Mouse (Mus musculus): ENCODE results near the gene Tex12. TPM values are rescaled to one million over a fixed set of nuclear protein-coding genes. Genes with fewer than 3 reads are reported as not detected.

Tex12 gene
- total RNA-seq, 2 experiments from 2014 or later, result not detected

- DNase-seq (ENCODE audit: low spot score in 2 of 2), result no peak
Observed at GRCm38 (mm10) chr9:50520748-50521147, 40.4 kb downstream of the Tex12 start.

GRCm38 (mm10) chr9:50518781-50519180 is 42.3 kb downstream of the Tex12 start:
- no peak for DNase-seq (ENCODE audit: low spot score in 2 of 2)

- DNase-seq (ENCODE audit: low spot score in 2 of 2), result no peak
Observed at GRCm38 (mm10) chr9:50515462-50515861, 45.7 kb downstream of the Tex12 start.

- no peak for DNase-seq (ENCODE audit: low spot score in 2 of 2)
Observed at GRCm38 (mm10) chr9:50507570-50507969, 53.6 kb downstream of the Tex12 start.

Other genes with a start within 250 kb of the Tex12 start
- 1,000 to 10,000 TPM in 1 of 2 experiments, 100 to 1,000 TPM in 1; 982 to 1,145 TPM for gene Rpl10-ps3, start 216.4 kb downstream of the Tex12 start, total RNA-seq (2021)
- under 1 TPM in 1 of 2 experiments, not detected in 1; 0.29 TPM for gene Plet1, start 66.8 kb downstream of the Tex12 start, total RNA-seq (2021)
- gene Pts, start 32.6 kb downstream of the Tex12 start, total RNA-seq (2021), result 10 to 100 TPM; 76.0 to 77.4 TPM
- gene Il18, start 6.5 kb downstream of the Tex12 start, total RNA-seq (2021), result 1 to 10 TPM; 3.9 to 6.5 TPM
- gene Bco2, start 6.1 kb downstream of the Tex12 start, total RNA-seq (2021), result 1 to 10 TPM; 4.6 to 4.7 TPM
- 100 to 1,000 TPM; 260 to 414 TPM for gene Sdhd, start 42.5 kb upstream of the Tex12 start, total RNA-seq (2021)
- gene Timm8b, start 42.6 kb upstream of the Tex12 start, total RNA-seq (2021), result 100 to 1,000 TPM; 210 to 223 TPM
- 1 to 10 TPM; 1.2 to 2.1 TPM for gene Pih1d2, start 56.0 kb upstream of the Tex12 start, total RNA-seq (2021)
- gene Nkapd1, start 56.1 kb upstream of the Tex12 start, total RNA-seq (2021), result 10 to 100 TPM; 24.5 to 25.6 TPM
- gene Dlat, start 98.5 kb upstream of the Tex12 start, total RNA-seq (2021), result 100 to 1,000 TPM; 164 to 320 TPM
- gene Dixdc1, start 178.2 kb upstream of the Tex12 start, total RNA-seq (2021), result 1 to 10 TPM; 5.4 to 7.7 TPM
- 1 to 10 TPM; 5.1 to 5.4 TPM for gene 2310030G06Rik, start 185.2 kb upstream of the Tex12 start, total RNA-seq (2021)
- gene Cryab, start 190.0 kb upstream of the Tex12 start, total RNA-seq (2021), result 10 to 100 TPM; 26.1 to 89.2 TPM
- gene Hspb2, start 191.0 kb upstream of the Tex12 start, total RNA-seq (2021), result 1 to 10 TPM; 1.7 to 3.4 TPM
- 1 to 10 TPM; 4.5 to 5.6 TPM for gene Fdxacb1, start 206.9 kb upstream of the Tex12 start, total RNA-seq (2021)
- 10 to 100 TPM; 22.2 to 30.1 TPM for gene Alg9, start 213.7 kb upstream of the Tex12 start, total RNA-seq (2021)
- gene 1110032A03Rik, start 214.2 kb upstream of the Tex12 start, total RNA-seq (2021), result 10 to 100 TPM; 47.5 to 69.0 TPM

All from adrenal gland, adult 18-20 months (tissue).